Mouse (Mus musculus) midbrain, embryonic 16.5 days (tissue): ENCODE data around the gene Mcpt1. TPM values are rescaled to one million over a fixed set of nuclear protein-coding genes. Genes with fewer than 3 reads are reported as not detected.
"Not testable (repeated sequence)": the region's sequence is repeated elsewhere in the genome, so short reads cannot be mapped to it uniquely, and the experiment has no call there.

Source experiments
- ATAC-seq: fragments of 200-750 bp; cut with Nextera tagmentation; 2 replicates; pipeline ENCODE4 v1.8.0; 2017; ENCODE audit warnings: moderate TSS enrichment
- H3K27ac ChIP-seq: fragments of 300-500 bp; sonication (generic); 2 replicates; pipeline ENCODE4 v1.5.1; 2014; ENCODE audit warnings: mild to moderate bottlenecking, low read length, mixed read lengths
- H3K27me3 ChIP-seq: fragments of 300-500 bp; sonication (generic); 2 replicates; pipeline ENCODE4 v1.6.1; 2014; ENCODE audit warnings: low read depth, low read length, mixed read lengths; ENCODE audit not compliant: control insufficient read depth, insufficient read depth
- H3K36me3 ChIP-seq: fragments of 300-500 bp; sonication (generic); 2 replicates; pipeline ENCODE4 v1.6.1; 2014; ENCODE audit warnings: mild to moderate bottlenecking, low read length, moderate library complexity, mixed read lengths; ENCODE audit not compliant: control insufficient read depth, insufficient read depth
- H3K4me1 ChIP-seq: fragments of 300-500 bp; sonication (generic); 2 replicates; pipeline ENCODE4 v1.6.1; 2014; ENCODE audit warnings: mild to moderate bottlenecking, low read length, mixed read lengths; ENCODE audit not compliant: control insufficient read depth, insufficient read depth
- H3K4me2 ChIP-seq: fragments of 300-500 bp; sonication (generic); 2 replicates; pipeline ENCODE4 v1.6.1; 2014; ENCODE audit warnings: mild to moderate bottlenecking, low read length, mixed read lengths
- H3K4me3 ChIP-seq: fragments of 300-500 bp; sonication (generic); 2 replicates; pipeline ENCODE4 v1.5.1; 2014; ENCODE audit warnings: low read depth, mild to moderate bottlenecking, low read length, moderate library complexity, mixed read lengths
- H3K9ac ChIP-seq: fragments of 300-500 bp; sonication (generic); 2 replicates; pipeline ENCODE4 v1.6.1; 2014; ENCODE audit warnings: low read depth, low read length, mixed read lengths
- H3K9me3 ChIP-seq: fragments of 300-500 bp; sonication (generic); replicated peaks from 2 replicates; pipeline ENCODE4 v1.6.1; 2014; ENCODE audit warnings: mild to moderate bottlenecking, low read length, mixed read lengths; ENCODE audit not compliant: control insufficient read depth, poor library complexity, severe bottlenecking
- WGBS: fragments of 180-500 bp; shearing (Covaris S2); extraction: QIAGEN DNeasy Blood & Tissue Kit; methylation state at CpG from one replicate; pipeline ENCODE4 v1.1.7; 2014; 5-methylcytosine and 5-hydroxymethylcytosine counted together
- polyA plus RNA-seq: library from polyadenylated mRNA; unstranded; fragments of >200 nt; fragmentation: Nextera tagmentation; extraction: Ambion mirVana; gene quantifications from 2 replicates; pipeline ENCODE4 v1.2.1, GENCODE M21; 2015

The Mcpt1 gene
- not detected in 2 replicates for polyA plus RNA-seq

DNA sequence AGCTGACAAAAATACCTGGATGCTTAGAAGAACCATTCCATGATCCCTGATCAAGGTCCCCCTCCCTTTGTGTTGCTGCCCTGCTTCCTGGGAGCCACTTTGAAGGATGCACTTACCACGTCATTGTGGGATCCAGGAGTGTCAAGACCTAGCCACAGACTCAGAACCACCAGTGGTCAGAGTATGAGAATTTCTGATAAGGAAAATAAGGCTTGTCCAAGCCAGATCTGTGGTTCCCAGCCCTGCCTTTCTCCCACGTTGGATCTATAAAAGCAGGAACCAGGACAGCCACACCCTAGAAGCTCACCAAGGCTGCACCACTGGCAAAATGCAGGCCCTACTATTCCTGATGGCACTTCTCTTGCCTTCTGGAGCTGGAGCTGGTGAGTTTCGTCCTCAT lies at the start of gene Mcpt1:
Gene Mcpt1, plus strand, starts transcription at position 301 of the 400 bp plus-strand sequence.
- H3K36me3 ChIP-seq, H3K4me3 ChIP-seq, H3K9ac ChIP-seq, H3K4me1 ChIP-seq, H3K4me2 ChIP-seq, H3K27me3 ChIP-seq, ATAC-seq, H3K9me3 ChIP-seq, H3K27ac ChIP-seq: not testable (repeated sequence)
- WGBS: 80% methylated on average over 3 of the region's 3 CpGs

DNA sequence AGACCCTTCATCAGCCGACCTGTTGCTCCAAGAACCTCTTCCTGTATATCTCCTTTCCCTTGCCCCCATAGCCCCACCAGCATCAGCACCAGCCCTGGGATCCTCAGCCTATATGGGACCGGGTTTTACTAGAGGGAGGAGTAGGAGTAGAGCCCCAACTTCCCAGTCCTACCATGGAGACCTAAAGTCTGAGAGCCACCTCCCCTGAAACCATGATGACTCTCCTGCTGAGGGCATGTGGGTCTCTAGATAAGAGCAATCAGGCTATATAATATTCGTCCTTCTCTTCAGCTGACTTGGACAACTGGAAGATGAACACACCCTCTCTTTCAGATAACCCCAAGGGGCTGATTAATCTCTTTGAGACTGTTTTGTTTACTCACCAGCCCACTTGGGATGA lies 30.3 kb upstream of the Mcpt1 start:
- not testable (repeated sequence) for H3K4me1 ChIP-seq, H3K36me3 ChIP-seq, H3K9me3 ChIP-seq, H3K9ac ChIP-seq, H3K27ac ChIP-seq, ATAC-seq, H3K4me2 ChIP-seq, H3K4me3 ChIP-seq, H3K27me3 ChIP-seq
- WGBS: 76% methylated on average over 1 of the region's 3 CpGs

DNA sequence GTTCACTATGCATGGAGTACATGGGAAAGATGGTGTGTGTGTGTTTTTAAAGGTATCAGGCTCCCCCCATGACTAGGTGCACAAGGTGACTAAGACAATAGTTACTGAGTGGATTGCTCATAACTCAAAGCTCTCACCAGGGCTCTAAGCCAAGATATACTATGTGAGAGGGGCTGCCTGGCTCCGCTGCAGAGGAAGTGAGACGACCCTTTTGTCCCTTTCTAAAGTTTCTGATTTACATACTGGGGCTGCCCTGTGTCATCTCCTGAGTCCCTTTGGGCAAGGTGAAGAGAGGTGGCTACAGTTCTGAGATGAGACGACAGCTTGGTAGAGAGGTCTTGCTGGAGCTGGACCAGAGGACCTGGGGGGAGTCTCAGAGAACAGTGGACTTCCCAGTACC lies 4.6 kb upstream of the Mcpt1 start:
- Histone ChIP-seq H3K4me1 (no peaks in the 10 kb centered on the region), H3K27ac (no peak overlapping the region), H3K36me3 (no peaks in the 10 kb centered on the region), H3K4me3 (no peak overlapping the region), H3K4me2 (no peak overlapping the region), H3K27me3 (no peaks in the 10 kb centered on the region), H3K9ac (no peak overlapping the region), H3K9me3 (no peaks in the 10 kb centered on the region)
- 73% methylated on average over 3 of the region's 3 CpGs for WGBS
- no peak for ATAC-seq

DNA sequence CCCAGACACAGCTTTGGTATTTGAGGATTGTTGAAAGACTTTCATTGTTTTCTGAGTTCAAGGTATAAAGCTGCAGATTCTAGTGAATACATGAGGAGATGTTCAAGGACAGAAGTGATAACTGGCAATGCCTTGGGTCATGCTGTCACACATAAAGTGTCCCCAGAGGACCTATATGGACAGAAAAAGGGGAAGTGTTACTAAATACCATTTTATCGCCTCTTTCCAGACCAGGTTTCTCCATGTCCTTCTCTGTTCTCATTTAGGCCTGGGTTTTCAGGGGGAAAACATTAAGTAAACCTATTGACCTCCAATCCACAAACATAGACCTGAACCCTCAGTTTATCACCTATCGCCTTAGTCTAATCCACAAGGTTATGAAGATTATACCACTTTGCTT lies 3.8 kb upstream of the Mcpt1 start:
- Histone ChIP-seq H3K4me1 (no peaks in the 10 kb centered on the region), H3K27ac (no peak overlapping the region), H3K4me3 (no peak overlapping the region), H3K27me3 (no peaks in the 10 kb centered on the region), H3K9me3 (no peaks in the 10 kb centered on the region), H3K36me3 (no peaks in the 10 kb centered on the region), H3K4me2 (no peak overlapping the region), H3K9ac (no peak overlapping the region)
- WGBS: 92% methylated on average over 2 of the region's 2 CpGs
- ATAC-seq: no peak

DNA sequence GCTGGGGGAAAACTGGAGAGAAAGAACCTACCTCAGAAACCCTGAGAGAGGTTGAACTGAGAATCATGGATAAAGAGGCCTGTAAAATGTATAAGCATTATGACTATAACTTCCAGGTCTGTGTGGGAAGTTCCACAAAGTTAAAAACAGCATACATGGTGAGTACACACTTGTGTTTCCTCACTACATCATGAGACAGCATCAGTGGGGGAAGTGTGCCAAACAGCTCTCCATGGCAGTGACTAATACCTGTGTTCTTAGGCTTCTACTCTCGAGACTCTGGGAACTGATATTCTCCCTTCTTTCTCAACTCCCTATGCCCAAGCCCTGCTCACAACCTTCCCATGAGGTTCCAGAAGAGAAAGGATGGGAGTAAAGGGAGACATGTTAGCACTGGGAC lies 1.7 kb downstream of the Mcpt1 start:
- no peak for ATAC-seq
- H3K9ac ChIP-seq: no peak overlapping the region
- H3K36me3 ChIP-seq: no peaks in the 10 kb centered on the region
- H3K27me3 ChIP-seq: no peaks in the 10 kb centered on the region
- no peak overlapping the region for H3K4me3 ChIP-seq
- H3K4me1 ChIP-seq: no peaks in the 10 kb centered on the region
- H3K9me3 ChIP-seq: no peaks in the 10 kb centered on the region
- no peak overlapping the region for H3K4me2 ChIP-seq
- 50% methylated on average over 1 of the region's 1 CpGs for WGBS
- H3K27ac ChIP-seq: no peak overlapping the region

DNA sequence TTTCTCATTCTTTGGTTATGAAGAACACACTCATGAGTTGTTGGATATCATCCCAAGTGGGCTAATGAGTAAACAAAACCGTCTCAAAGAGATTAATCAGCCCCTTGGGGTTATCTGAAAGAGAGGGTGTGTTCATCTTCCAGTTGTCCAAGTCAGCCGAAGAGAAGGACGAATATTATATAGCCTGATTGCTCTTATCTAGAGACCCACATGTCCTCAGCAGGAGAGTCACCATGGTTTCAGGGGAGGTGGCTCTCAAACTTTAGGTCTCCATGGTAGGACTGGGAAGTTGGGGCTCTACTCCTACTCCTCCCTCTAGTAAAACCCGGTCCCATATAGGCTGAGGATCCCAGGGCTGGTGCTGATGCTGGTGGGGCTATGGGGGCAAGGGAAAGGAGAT lies 3.5 kb downstream of the Mcpt1 start:
- H3K4me2 ChIP-seq, ATAC-seq, H3K27me3 ChIP-seq, H3K4me3 ChIP-seq, H3K4me1 ChIP-seq, H3K27ac ChIP-seq, H3K36me3 ChIP-seq, H3K9me3 ChIP-seq, H3K9ac ChIP-seq: not testable (repeated sequence)
- 92% methylated on average over 4 of the region's 4 CpGs for WGBS

DNA sequence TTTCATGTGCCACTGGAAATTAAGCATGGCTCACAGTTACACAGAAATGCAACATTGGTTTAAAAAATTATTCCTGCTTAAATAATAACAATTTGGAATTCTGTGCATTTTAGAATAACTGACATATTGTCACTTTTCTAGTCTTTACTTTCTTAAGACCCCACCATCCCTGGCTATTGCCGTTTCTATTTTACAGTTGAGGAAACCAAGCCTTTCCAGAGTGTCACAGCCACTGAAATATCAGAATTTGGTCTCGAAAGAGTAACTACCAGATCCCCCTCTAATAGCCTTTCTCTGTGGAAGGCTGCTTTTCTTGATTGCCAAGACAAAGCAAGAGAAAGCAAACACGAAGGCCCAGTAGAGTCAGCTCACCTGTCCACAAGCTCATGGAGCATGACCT lies 12.6 kb downstream of the Mcpt1 start, which contains the start of gene Mcpt9:
Gene Mcpt9, minus strand, starts transcription at position 101 of the 400 bp plus-strand sequence.
- ATAC-seq, H3K4me3 ChIP-seq, H3K9ac ChIP-seq, H3K36me3 ChIP-seq, H3K27ac ChIP-seq, H3K27me3 ChIP-seq, H3K9me3 ChIP-seq, H3K4me2 ChIP-seq, H3K4me1 ChIP-seq: not testable (repeated sequence)
- WGBS: 89% methylated on average over 3 of the region's 3 CpGs

DNA sequence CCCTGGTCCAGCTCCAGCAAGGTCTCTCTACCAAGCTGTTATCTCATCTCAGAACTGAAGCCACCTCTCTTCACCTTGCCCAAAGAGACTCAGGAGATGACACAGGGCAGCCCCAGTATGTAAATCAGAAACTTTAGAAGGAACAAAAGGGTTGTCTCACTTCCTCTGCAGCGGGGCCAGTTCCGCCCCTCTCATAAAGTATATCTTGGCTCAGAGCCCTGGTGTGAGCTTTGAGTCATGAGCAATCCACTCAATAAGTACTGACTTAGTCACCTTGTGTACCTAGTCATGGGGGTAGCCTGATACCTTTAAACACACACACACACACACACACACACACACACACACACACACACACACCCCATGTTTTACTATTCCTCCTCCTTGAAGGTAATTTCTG lies 16.7 kb downstream of the Mcpt1 start:
- no peaks in the 10 kb centered on the region for H3K27me3 ChIP-seq
- H3K9ac ChIP-seq: no peak overlapping the region
- no peaks in the 10 kb centered on the region for H3K4me1 ChIP-seq
- H3K4me2 ChIP-seq: no peak overlapping the region
- no peaks in the 10 kb centered on the region for H3K36me3 ChIP-seq
- WGBS: 79% methylated on average over 2 of the region's 2 CpGs
- H3K4me3 ChIP-seq: no peak overlapping the region
- ATAC-seq: no peak
- H3K9me3 ChIP-seq: no peaks in the 10 kb centered on the region
- no peak overlapping the region for H3K27ac ChIP-seq

DNA sequence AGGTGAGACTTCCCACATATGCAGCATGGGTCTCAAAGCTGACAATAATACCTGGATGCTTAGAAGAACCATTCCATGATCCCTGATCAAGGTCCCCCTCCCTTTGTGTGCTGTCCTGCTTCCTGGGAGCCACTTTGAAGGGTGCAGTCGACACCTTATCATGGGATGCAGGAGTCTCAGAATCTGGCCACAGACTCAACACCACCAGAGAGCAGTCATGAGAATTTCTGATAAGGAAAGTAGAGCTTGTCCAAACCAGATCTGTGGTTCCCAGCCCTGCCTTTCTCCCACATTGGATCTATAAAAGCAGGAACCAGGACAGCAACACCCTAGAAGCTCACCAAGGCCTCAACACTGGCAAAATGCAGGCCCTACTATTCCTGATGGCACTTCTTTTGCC lies 24.0 kb downstream of the Mcpt1 start, which contains the start of gene Mcpt2:
Gene Mcpt2, plus strand, starts transcription at position 250 of the 400 bp plus-strand sequence.
- not testable (repeated sequence) for H3K4me2 ChIP-seq, H3K4me1 ChIP-seq, H3K9ac ChIP-seq, ATAC-seq, H3K27ac ChIP-seq, H3K4me3 ChIP-seq, H3K9me3 ChIP-seq, H3K27me3 ChIP-seq, H3K36me3 ChIP-seq
- 84% methylated on average over 1 of the region's 1 CpGs for WGBS

DNA sequence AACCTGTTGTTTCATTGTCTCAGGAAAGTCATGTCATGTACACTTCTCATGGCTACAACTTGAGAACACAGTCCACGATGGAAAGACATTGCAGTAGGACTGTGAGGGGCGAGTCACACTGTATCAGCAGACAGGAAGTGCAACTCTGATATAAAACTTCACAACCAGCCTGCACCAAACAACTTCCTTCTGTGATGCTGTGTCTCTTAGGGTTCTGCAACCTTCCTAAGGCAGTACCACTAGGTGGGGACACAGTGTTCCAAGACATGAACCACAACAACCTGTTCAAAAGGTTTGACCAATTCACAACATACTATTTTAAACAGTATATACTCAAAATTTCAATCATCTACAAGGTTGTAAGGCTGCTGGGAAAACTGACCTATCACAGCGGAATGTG lies 37.6 kb downstream of the Mcpt1 start:
- 84% methylated on average over 3 of the region's 3 CpGs for WGBS
- Histone ChIP-seq H3K27me3 (no peaks in the 10 kb centered on the region), H3K4me3 (no peak overlapping the region), H3K4me1 (no peaks in the 10 kb centered on the region), H3K9ac (no peak overlapping the region), H3K4me2 (no peak overlapping the region), H3K9me3 (no peaks in the 10 kb centered on the region), H3K36me3 (no peaks in the 10 kb centered on the region), H3K27ac (no peak overlapping the region)
- ATAC-seq: no peak
